Mouse (Mus musculus) bone marrow, adult 2 months (tissue): ENCODE results near the gene Nbl1.

Experiments used
- CTCF ChIP-seq: fragments of 200-500 bp; IDR thresholded peaks from 2 replicates; pipeline ENCODE4 v1.5.1; 2011; ENCODE audit warnings: low read length, control low read depth; ENCODE audit not compliant: control insufficient read depth, insufficient read depth
- POLR2A ChIP-seq: fragments of 200-500 bp; IDR thresholded peaks from 2 replicates; pipeline ENCODE4 v1.6.1; 2011; ENCODE audit warnings: low read depth, mild to moderate bottlenecking, control low read depth, low read length, borderline replicate concordance; ENCODE audit not compliant: control insufficient read depth

- TF ChIP-seq CTCF (no peak), POLR2A (no peak)
Observed at GRCm38 (mm10) chr4:139126475-139126874, 33.7 kb upstream of the Nbl1 start.
